Comparison of ENCODE assay signal across 1 mouse cellular context in the genomic region with DNA sequence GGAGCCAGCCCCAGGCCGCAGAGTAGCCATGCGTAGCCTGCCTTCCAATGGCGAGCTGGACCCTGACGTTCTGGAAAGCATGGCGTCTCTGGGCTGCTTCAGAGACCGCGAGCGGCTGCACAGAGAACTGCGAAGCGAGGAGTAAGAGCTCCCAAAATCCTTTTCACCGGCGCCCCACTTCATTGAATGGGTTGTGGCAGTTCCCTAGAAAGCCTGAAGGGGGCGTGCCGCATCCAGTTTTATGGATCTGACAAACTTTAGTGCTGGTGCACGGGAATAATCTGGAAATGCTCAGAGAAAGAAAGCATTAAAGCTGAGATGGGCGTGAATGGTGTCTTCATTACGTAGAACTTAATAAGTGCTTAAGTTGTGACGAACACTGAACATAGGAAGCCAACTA.
TF ChIP-seq lines count a peak whose summit lies in the region.

No protein-coding gene starts in this region.

TF ChIP-seq in CH12.LX, 34 proteins besides CTCF, POLR2A, EP300 and RAD21:
- TF ChIP-seq SMC3 (IDR thresholded peaks at IDR 0.05; ENCODE audit: low read depth, low read length) = peak; percentile 42
- TF ChIP-seq SIN3A (IDR thresholded peaks at IDR 0.05; ENCODE audit: low read length) = no peak
